Mouse (Mus musculus) gastrocnemius, postnatal 36 days (tissue): Measurements from ENCODE around the gene Ppp1r32. TPM values are rescaled to one million over a fixed set of nuclear protein-coding genes. Genes with fewer than 3 reads are reported as not detected.

Source experiments
- DNase-seq, 2 experiments: peaks; one replicate each; pipeline ENCODE4 v3.0.0; 2022
- intact Hi-C: fragments of 180-260 bp; cut with DNase I; formaldehyde crosslinking; loops from one replicate; pipeline ENCODE4 v1.15.1; 2025
- long read RNA-seq, 2 experiments: library from polyadenylated mRNA; stranded (forward); transcript quantifications; one replicate each; pipeline ENCODE4 v2.0.0; 2021
- total RNA-seq, 2 experiments: library from RNA; stranded (reverse); gene quantifications; 2 replicates each; pipeline ENCODE4 v1.2.3; 2021

The Ppp1r32 gene
- total RNA-seq: under 1 TPM; 0.46 to 0.49 TPM
- long read RNA-seq, experiment 1: 0 reads
- long read RNA-seq, experiment 2: 0 reads

DNA sequence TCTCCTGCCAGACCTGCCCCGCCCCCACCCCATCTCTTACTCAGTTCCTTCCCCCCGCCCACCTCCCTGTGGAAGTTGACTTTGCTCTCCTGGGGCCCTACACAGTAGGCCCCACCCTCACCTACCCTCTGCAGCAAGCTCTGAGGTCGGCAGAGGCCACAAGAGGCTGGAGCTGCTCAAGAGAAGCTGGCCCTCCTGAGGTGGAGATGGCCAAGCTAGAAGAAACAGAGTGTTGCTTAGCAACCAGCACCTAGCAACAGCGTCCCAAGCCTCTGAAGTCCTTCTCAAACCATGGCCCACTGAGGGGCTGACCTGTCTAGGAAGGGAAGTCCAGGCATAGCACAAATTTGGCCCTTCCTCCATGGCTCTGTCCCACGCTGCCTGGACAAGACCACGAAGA lies at the start of gene Ppp1r32:
Gene Ppp1r32 (minus strand): TSS at position 226 of the 400 bp plus-strand sequence.
- intact Hi-C loops: no loop called here
- DNase-seq: no peak

DNA sequence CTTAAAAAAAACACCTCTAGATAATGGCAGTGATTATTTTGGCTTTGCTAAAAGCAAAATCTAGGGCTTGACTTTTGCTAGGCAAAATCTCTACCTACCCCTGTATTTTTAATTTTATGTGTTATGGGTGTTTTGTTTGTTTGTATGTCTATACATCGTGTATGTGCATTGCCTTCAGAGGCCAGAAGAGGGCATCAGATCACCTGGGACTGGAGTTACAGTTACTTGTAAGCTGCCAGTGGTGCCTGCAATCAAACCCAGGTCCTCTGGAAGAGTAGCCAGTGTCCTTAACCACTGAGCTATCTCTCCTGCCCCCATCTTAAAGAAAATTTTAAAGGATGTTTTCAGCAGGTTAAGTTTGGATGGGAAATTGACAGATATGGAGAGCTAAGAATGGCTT lies 47.4 kb upstream of the Ppp1r32 start:
- DNase-seq: no peak
- intact Hi-C loops: no loop called here

DNA sequence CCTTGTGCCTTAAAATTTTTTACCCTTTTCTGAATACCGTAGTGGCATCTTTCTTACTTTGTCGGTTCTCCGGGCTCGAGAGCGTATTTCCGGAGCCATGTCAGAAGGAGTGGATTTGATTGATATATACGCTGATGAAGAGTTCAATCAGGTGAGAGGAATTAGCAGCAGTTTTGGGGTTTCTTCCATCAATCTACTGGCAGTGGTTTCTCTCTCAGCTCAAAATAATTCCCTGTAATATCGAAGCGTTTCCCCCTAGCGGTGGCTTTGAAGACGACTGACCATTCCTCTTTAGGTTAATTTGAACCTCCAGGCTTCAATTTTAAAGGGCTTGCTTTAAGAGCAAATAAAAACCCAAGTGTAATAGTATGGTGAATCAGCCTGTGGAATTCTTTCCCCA lies 43.2 kb upstream of the Ppp1r32 start, which contains the start of gene Sdhaf2:
Gene Sdhaf2 (minus strand): TSS at position 233 of the 400 bp plus-strand sequence.
- no peak for DNase-seq
- intact Hi-C loops: no loop called here

DNA sequence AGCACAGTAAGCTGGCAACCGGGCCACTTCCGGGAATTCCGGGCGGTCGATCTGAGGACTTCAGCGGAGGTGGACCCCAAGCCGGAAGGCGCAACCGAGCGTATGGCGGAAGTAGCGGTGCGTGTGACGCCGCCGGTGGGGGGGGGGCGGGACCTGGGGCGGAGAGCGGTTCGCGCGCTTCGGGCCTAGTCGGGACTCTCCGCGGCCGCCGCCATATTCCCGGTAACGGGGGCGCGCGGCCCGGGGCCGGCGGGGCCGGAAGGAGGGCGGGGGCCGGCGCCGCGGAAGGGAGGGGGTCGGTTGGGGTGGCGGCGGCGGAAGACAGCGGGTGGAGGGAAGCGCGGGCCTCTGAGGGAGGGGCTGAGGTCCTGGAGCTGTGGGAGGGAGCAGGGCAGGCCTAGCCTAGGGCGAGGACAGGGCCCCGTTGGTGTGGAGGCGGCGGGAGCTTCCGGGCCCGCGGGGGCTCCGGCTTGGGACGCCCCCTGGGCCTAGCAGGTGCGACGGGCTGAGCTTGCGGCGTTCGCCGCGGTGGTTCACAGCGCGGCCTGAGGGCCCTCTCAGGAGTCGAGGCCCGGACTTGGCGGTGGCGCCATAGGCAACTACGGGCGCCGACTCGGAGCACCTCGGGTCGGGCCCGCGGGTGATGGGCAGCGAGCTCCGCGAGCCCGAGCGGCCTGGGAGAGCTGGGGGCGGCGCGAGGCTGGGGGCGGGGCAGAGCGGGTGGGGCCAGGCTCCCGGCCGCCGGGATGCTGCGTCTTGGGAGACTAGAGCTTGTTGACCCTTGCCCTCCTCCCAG lies 42.6 kb upstream of the Ppp1r32 start, which contains the start of gene Cpsf7:
Gene Cpsf7 (plus strand): TSS at position 161 of the 796 bp plus-strand sequence.
- intact Hi-C loops: no loop called here
- peak; percentile 85 to 88 for DNase-seq

DNA sequence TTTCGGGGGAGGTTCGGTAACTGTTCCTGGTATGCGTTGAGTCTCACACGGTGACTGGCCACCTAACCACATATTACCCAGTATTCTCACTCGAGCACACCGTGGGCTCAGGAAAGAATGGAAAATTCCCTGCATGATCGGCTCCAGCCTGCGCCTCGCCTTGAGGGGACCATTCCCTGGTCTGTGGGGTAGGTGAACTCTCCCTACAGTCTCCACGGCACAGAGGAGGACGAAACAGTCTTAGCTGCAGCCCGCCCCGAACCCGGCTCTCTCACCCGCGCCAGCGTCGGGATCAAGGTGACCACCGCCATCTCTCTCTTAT lies 42.0 kb upstream of the Ppp1r32 start:
- no peak for DNase-seq
- intact Hi-C loops: no loop called here

DNA sequence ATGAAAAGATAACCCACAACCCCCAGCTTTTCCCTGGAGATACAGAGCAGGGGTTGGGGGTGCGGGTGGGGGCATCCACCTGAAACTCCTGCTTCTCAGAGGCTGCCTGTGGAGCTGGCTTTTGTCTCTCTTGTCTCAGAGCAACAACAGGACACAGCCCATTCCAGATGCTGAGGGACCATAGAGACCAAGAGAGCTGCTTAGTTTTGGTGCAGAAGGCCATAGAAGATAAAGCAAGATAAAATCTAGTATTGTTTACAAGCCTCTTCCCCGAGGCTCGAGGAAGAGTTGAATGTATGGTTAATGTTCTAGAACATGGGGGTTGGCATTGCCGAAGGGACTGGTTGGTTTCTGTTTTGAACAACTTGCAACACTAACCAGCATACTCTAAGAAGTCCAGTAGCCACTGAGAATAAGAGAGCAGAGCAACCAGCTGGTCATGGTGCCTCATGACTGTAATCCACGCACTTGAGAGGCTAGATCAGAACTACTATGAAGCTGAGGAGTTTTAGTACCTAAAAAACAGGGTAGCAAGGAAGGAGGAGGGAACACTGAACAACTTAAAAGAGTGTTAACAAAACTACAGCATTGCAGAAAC lies 40.9 kb upstream of the Ppp1r32 start:
- DNase-seq: no peak
- intact Hi-C loops: no loop called here

DNA sequence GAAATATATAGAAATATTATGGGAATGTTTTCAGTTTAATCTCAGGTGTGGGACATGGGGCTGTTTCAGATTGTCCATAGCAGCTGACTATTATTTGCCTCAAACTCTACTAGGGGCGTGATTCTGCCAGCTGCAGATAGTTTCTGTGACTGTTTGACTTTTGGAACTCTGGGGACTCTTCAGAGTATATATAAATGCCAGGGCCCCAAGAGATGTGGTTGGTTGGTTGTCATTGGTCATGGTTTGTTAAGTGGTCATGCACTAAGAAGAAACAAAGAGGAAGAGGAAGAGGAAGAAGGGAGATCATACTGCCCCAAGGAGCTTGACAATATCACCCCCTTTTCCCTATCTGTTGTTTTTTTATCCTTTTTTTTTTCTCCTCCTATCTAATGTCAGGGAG lies 39.2 kb upstream of the Ppp1r32 start:
- DNase-seq: no peak
- intact Hi-C loops: no loop called here

DNA sequence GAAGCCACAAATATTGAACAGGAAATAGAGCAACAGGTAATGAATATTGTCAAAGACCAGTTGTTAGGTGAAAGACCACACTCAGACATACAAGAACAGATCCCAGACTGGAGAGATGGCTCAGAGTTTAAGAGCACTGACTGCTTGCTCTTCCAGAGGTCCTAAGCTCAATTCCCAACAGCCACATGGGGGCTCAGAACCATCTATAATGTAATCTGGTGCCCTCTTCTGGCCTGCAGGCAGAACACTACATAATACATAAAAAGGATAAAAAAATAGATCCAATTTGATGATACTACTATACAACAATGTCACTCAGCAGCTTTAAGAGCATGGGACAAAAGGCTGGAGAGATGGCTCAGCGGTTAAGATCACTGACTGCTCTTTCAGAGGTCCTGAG lies 37.6 kb upstream of the Ppp1r32 start:
- intact Hi-C loops: no loop called here
- no peak for DNase-seq

DNA sequence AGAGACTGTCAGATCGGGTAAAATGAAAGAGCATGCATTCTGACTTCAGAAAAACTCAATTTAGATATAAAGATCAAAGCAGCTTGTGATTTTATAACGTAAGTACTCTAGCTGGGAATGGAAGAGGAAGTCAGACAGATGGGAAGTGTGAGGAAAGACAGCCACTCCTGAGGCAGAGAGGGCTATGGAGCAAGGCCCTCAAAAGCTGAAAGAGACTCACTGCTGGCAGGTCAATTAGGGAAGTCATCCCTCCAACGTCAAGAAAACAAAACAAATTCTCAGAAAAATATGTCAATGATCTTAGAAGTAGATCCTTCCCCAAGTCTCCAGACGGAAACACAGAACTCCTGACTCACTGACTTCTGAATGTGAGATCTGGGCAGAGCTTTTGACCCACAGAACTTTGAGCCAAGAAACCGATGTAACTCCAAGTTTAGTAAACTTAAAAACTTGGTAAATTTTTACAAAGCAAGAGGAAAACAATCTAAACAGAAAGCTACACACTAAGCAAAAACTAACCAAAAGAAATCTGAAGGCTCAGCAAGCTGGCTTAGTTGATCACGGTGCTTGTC lies 28.1 kb upstream of the Ppp1r32 start:
- intact Hi-C loops: no loop called here
- DNase-seq: no peak

DNA sequence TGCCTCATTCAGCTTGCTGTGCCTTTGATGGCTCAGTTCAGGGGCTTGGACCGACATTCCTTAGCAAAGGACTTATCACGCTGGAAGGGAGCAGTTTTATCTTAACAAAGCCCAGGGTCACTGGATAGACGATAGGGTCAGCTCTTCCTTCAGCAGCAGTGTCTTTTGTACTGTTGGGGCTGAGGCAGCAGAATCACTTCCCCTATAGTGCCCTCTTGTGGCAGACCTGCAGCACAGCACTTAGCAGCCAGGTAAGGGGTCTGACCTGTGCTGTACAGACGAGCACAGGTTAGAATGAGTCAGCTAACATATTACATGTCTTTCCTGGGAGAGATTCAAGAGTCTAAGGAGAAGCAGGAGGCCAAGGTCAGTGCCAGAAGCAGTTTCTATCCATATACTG lies 19.8 kb upstream of the Ppp1r32 start:
- no peak for DNase-seq
- intact Hi-C loops: no loop called here

DNA sequence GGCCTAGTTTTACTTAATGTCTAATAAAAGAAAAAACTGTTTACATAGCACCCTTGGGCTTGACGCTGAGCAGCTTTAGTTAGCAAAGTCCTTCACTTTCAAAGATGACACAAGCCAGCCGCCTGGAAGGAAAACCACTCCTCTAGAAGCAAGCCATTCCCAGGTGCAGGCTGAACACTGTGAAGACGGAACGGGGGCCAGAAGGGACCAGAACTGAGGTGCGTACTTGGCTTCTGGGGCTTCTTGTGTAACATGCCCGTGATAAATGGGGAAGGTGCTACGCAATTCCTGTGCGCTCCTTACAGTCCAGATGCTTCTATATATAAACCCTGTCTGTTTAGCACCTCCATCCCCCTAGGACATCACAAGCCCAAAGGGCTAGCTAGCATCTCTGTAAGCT lies 17.9 kb upstream of the Ppp1r32 start:
- intact Hi-C loops: no loop called here
- no peak for DNase-seq

DNA sequence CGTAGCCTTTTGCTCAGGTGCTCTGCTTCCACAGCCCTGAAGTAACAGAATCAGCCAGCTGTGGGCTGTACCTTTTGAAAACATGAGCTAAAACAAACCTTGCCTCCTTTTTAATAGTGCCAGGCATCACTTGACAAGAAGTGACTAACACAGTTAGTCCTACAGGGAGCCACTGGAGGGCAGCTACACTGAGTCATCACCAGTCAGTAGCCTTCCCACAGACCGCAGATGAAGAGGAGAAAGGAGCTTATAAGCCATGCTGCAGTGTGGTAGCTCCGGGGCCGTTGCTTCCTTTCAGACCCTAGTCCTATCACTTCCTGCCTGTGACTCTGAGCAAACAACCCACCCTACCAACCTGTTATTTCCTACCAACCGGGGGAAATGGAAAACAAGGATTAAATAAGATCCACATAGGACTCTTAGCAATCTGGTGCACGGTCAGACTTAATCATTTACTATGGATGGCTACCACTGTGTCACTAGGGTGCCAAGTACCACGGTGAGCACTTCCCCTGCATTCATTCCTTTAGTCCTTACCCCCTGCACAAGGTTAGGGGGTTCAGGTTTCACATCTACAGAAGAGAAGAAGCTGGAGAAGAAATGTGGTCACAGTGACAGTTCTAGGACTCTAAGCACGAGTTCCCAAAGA lies 14.9 kb upstream of the Ppp1r32 start:
- intact Hi-C loops: no loop called here
- no peak for DNase-seq

DNA sequence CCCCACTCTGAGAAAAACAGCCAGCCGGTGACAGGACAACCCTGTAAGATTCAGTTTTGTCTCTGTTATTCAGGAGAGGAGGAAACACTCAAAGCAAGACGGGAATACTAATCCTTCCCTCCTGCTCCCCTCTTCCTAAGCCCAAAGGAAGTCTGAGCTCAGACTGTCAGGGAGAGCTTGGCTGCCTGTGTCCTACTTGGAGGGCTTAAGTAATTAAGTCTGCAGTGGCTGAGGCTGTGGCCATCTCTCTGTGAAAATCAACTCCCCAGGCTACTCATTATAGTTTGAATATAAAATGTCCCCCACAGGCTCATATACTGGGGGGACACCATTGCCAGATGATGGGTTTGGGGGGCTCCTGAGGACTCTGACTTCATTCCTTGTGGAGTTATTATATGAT lies 14.2 kb upstream of the Ppp1r32 start:
- no peak for DNase-seq
- intact Hi-C loops: no loop called here

DNA sequence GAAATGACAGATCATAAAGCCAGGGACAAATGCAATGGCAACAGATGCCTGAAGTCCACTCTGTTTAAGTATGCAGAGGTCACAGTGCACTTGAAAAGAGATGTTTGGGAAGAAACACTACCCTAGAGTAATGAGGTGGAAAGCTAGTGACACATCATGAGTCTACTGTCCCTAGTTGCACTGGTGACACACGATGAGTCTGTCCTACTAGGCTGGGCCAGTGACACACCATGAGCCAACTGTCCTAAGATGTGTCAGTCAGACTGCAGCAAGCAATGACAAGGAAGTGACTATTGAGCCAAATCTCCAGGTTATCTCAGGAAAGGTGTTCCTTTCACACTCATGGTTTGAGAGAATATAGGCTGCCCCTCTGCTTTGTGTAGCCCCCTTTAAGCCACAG lies 12.9 kb upstream of the Ppp1r32 start:
- DNase-seq: no peak
- intact Hi-C loops: no loop called here

DNA sequence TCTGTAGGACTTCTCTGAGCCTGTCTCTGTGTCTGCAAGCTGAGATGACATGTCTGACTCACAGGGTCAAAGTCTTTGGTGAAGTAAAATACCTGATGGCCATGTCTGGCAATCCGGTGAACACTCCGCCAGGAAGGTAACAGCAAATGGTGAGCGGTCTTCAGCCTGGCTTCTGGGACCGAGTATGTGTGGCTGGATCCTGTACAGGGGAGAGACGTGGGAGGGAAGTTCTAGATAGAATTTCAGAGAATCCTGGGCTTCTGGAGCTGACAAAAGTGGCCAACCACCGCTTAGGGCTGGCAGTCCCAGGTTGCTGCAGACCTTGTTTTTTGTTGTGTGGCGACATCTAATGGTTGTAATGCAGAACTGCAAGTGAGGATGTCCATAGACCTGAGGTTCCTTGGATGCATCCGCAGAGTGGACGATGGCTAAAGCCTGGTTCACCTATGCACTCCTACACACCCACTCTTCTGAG lies 3.6 kb upstream of the Ppp1r32 start:
- intact Hi-C loops: loop anchor here (1.0 to 5.0 kb wide), 2 partner anchors 37 to 154 kb away; no protein-coding TSS in a partner anchor
- no peak for DNase-seq

DNA sequence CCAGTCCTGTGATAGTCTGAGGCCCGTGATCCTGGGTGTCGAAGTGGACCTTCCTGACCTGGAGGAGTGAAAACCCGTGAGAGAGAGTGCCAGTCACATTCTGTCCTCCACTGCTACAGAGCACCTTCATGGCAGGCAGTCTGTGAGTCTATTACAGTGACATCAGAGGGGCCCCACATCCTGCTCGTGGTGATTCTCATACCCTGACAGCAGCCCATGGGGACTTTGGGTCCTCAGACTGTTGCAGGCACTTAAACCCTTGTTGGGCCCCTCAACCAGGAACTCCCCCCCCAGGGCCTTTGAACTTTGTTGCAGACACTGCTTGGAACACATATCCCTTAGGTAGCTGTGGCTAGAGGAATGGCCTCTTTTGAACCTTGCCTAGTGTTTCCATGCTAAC lies 3.2 kb downstream of the Ppp1r32 start:
- DNase-seq: no peak
- intact Hi-C loops: loop anchor here (10.0 kb wide), 1 partner anchor 235 kb away; the partner anchor contains the start of gene Myrf

DNA sequence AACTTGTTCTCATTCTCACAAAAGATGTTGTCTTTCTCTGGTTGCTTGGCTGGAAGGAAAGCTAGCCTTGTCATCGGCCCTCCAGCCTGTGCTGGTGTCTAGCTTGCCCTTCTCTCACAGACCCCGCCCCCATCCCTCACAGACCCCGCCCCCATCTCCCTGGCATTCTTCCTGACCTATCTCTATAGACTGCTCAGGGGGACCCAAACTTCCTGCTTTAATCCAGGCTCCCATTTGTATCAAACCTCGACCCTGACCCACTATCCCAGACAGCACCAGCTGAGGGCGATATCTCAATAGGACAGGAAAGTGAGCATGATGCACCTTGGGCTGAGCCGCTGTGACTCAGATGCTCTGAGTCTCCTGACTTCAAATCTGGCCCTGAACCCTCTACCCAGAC lies 8.9 kb downstream of the Ppp1r32 start:
- DNase-seq: no peak
- intact Hi-C loops: loop anchor here (10.0 kb wide), 1 partner anchor 229 kb away; the partner anchor contains the start of gene Myrf

DNA sequence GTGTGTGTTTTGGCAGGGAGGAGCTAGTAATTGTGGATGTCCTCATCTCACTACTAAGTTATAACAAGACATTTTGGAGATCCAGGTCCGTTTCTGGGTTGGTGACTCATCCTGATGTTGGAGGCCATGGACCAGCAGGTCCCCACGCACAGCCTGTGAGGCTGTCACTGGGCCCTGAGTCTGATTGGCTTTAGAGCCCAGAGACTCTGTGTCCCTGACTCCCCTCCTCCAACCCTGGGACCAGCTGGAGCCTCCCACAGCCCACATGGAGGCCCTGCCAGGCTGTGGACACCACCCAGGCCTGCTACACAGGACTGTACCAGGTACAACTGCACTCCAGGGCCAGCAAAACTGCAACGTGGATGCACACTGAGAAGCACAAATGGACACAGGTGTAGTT lies 9.8 kb downstream of the Ppp1r32 start:
- intact Hi-C loops: loop anchor here (10.0 kb wide), 1 partner anchor 228 kb away; the partner anchor contains the start of gene Myrf
- no peak for DNase-seq

DNA sequence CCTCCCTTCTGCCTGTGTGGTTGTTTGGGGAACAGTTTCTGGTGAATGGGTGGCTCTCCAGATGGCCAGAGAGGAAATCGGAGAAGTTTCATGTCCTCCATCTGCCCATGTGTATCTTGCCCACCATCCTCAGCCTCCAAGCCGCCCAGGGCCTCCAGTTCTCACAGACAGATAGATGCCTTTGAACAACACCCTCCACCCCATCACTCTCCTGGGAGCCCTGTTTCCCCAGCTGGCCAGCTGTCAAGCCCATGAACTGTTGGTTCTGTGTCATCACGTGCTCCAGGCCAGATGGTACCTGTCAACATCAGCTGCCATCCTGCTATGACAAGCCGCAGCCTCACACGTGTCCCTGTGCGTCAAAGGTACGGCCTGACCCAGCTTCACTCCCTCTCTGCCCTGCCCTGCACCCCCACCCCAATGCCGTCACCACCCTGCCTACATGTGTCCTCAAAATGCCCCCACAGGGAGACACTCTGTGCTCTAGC lies 13.5 kb downstream of the Ppp1r32 start:
- intact Hi-C loops: no loop called here
- no peak for DNase-seq

DNA sequence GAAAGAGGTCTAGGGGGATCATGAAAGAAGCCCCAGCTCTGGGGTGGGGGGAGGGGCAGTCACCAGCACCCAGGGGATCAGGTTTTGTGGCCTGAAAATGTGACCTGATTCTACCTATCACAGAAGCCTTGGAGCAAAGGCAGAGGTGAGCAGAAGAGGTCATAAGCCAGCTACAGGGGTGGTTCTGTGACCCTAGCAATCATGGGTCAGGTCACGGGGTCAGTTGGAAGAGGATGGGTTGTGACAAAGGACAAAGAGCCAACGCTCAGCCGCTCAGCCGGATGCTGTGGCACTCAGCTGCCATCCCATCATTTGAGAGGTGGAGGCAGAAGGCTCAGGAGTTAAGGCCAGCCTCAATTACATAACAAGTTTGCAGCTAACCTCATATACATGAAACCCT lies 18.3 kb downstream of the Ppp1r32 start:
- no peak for DNase-seq
- intact Hi-C loops: no loop called here

DNA sequence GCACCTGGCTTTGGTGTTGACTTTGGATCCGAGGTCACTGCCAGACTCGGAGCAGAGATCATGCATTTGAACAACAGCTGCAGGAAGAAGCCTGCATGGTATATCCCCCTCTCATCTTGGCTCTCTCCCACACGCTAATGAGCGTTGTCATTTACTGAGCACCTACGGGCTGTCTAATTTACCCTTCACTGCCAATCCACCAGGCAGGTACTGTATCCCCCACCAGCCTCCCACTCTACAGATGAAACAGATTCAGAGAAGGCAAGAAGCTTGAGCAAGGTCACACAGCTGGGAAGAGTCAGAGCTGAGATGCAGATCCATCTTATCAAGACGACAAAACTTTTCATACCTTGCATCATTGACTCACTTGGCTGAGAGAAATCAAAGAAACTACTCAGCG lies 21.1 kb downstream of the Ppp1r32 start:
- intact Hi-C loops: no loop called here
- DNase-seq: no peak
